8 mouse cellular contexts compared by ENCODE assay signal in genomic region chr1:168405645-168406290, GRCm38 (mm10). TPM values are rescaled to one million over a fixed set of nuclear protein-coding genes. Genes with fewer than 3 reads are reported as not detected.
DNase-seq lines count a peak whose midpoint lies in the region; ATAC-seq and TF ChIP-seq lines count a peak whose summit lies in the region.

No protein-coding gene starts in this region.

- peak; percentile 81 for ATAC-seq in lung, embryonic 14.5 days (ENCODE audit: insufficient read depth)
- ATAC-seq in forebrain, embryonic 13.5 days: no peak
- no peak for ATAC-seq in neural tube, embryonic 12.5 days (ENCODE audit: low FRiP score, low read depth)

- WGBS in lung, embryonic 14.5 days: 7% methylated on average over 12 of the region's 12 CpGs
- 13% methylated on average over 10 of the region's 12 CpGs for WGBS in forebrain, embryonic 13.5 days
- WGBS in neural tube, embryonic 12.5 days: 13% methylated on average over 12 of the region's 12 CpGs

- DNase-seq in heart, adult 11 months: peak; percentile 82
- no peak for DNase-seq in heart, adult 8-10 months (ENCODE audit: low spot score)
- DNase-seq in lung, embryonic 14.5 days: peak; percentile 86
- DNase-seq in lung, adult 18-20 months: no peak
- no peak for DNase-seq in cerebellum, postnatal 25 days
- no peak for DNase-seq in right cerebral cortex, postnatal 14 days

- no peaks in the 10 kb centered on the region for H3K9me3 ChIP-seq in lung, embryonic 14.5 days (ENCODE audit: low read depth, low read length)
- H3K9me3 ChIP-seq in forebrain, embryonic 13.5 days (replicated peaks): no peaks in the 10 kb centered on the region
- no peaks in the 10 kb centered on the region for H3K9me3 ChIP-seq in neural tube, embryonic 12.5 days

- no peak overlapping the region for H3K4me3 ChIP-seq in lung, embryonic 14.5 days (ENCODE audit: low read depth, low read length)
- H3K4me3 ChIP-seq in forebrain, embryonic 13.5 days: no peak overlapping the region
- no peak overlapping the region for H3K4me3 ChIP-seq in neural tube, embryonic 12.5 days

- 0 out of 2 replicates have a peak overlapping the region, but pooled peaks have one; percentile 3 for H3K9ac ChIP-seq in lung, embryonic 14.5 days
- H3K9ac ChIP-seq in forebrain, embryonic 13.5 days: no peak overlapping the region
- H3K9ac ChIP-seq in neural tube, embryonic 12.5 days: no peak overlapping the region

- H3K4me2 ChIP-seq in lung, embryonic 14.5 days: peak overlapping the region; percentile 36; the same call in 1 of the 2 replicates
- no peak overlapping the region for H3K4me2 ChIP-seq in forebrain, embryonic 13.5 days
- H3K4me2 ChIP-seq in neural tube, embryonic 12.5 days (replicated peaks): peak overlapping the region; percentile 27; the same call in 1 of the 2 replicates

- H3K27me3 ChIP-seq in lung, embryonic 14.5 days (ENCODE audit: insufficient read depth, low read length): no peaks in the 10 kb centered on the region
- no peaks in the 10 kb centered on the region for H3K27me3 ChIP-seq in forebrain, embryonic 13.5 days
- no peaks in the 10 kb centered on the region for H3K27me3 ChIP-seq in neural tube, embryonic 12.5 days (replicated peaks)

- no peak for TF ChIP-seq CTCF in lung, embryonic 14.5 days (IDR thresholded peaks at IDR 0.05; ENCODE audit: low read depth)

- peak overlapping the region; percentile 84 for H3K27ac ChIP-seq in lung, embryonic 14.5 days (ENCODE audit: low read depth)
- H3K27ac ChIP-seq in forebrain, embryonic 13.5 days: 0 out of 2 replicates have a peak overlapping the region, but pooled peaks have one; percentile 35
- no peak overlapping the region for H3K27ac ChIP-seq in neural tube, embryonic 12.5 days

- peaks cover 40% of the 10 kb centered on the region; the same call in 1 of the 2 replicates for H3K36me3 ChIP-seq in lung, embryonic 14.5 days (ENCODE audit: insufficient read depth)
- peaks cover 47% of the 10 kb centered on the region for H3K36me3 ChIP-seq in forebrain, embryonic 13.5 days (ENCODE audit: poor library complexity, severe bottlenecking)
- H3K36me3 ChIP-seq in neural tube, embryonic 12.5 days: no peaks in the 10 kb centered on the region

- H3K4me1 ChIP-seq in lung, embryonic 14.5 days (ENCODE audit: insufficient read depth): peaks cover 45% of the 10 kb centered on the region
- H3K4me1 ChIP-seq in forebrain, embryonic 13.5 days: peaks cover 87% of the 10 kb centered on the region
- H3K4me1 ChIP-seq in neural tube, embryonic 12.5 days: peaks cover 79% of the 10 kb centered on the region

RNA-seq across cellular contexts. Expression of gene Pbx1, which starts 26.3 kb away (rescaled TPM):
- 10 to 100 TPM; 48.1 to 60.7 (median 56.2) TPM for total RNA-seq in heart, adult 8-10 months (2022)
- 48.8 TPM in 2 replicates for polyA plus RNA-seq in lung, embryonic 14.5 days (2014; fragmentation: Nextera tagmentation; extraction: Ambion mirVana)
- 72.2 and 78.9 TPM in 2 replicates for polyA plus RNA-seq in forebrain, embryonic 13.5 days (2015; fragmentation: Nextera tagmentation; extraction: Ambion mirVana)
- 43.9 and 53.7 TPM in 2 replicates for polyA plus RNA-seq in neural tube, embryonic 12.5 days (2016; fragmentation: Nextera tagmentation; extraction: Ambion mirVana)

Comparison
In these comparisons a context has a peak if more than half of its experiments do, and no peak if none do; other contexts are left out.
1. DNase-seq: peak in heart, adult 11 months (single experiment) and lung, embryonic 14.5 days (single experiment); none in heart, adult 8-10 months (single experiment), lung, adult 18-20 months (0 of 2), cerebellum, postnatal 25 days (0 of 2) and right cerebral cortex, postnatal 14 days (single experiment).